Mouse (Mus musculus) kidney, postnatal 25 days (tissue): ENCODE data around the gene Fcnb.

ENCODE experiments used
- DNase-seq, 2 experiments: peaks; one replicate each; pipeline ENCODE4 v3.0.0; 2021; ENCODE audit warnings: mixed read lengths in 2 of 2

The Fcnb gene

DNA sequence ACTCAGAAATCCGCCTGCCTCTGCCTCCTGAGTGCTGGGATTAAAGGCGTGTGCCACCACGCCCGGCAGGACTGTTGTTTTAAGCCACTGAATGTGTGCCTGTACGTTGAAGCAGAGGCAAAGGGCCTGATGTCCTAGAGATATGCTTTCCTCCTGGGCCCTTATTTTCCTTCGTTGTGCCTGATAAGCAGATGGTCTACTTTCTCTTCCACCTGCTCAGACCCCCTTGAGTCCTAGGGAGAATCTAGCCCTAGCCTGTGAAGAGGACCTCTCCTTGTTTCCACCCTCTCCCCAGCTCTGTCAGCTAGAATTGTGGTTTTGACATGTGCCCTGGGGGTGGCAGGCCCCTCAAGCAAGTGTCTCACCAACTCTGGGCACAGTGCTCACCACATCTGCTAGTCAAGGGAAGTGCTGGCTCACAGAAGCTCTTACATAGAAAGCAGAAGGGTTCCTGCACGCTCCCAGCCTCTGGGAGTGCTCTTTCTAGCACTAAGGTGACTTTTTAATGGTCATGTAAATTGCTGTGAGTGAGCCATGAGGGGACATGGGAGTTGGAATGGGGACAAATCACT is 9.0 kb downstream of the Fcnb start:
- no peak for DNase-seq

DNA sequence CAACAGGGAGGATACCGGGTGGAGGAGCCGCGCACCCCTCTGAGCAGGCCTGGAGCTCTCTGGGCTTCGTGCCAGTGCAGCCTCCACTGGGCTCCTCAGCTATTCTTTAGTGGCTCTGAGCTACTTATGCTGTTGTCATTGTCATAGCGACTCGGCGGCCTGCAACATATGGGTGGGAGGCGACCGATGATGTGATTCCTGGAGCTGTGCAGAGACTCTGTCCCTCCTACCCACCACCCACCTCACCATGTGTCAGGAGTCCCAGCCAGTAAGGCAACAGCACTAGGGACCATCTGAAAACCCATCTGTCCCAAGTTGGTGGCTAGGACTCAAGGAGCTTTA is 16.2 kb downstream of the Fcnb start:
- no peak for DNase-seq

DNA sequence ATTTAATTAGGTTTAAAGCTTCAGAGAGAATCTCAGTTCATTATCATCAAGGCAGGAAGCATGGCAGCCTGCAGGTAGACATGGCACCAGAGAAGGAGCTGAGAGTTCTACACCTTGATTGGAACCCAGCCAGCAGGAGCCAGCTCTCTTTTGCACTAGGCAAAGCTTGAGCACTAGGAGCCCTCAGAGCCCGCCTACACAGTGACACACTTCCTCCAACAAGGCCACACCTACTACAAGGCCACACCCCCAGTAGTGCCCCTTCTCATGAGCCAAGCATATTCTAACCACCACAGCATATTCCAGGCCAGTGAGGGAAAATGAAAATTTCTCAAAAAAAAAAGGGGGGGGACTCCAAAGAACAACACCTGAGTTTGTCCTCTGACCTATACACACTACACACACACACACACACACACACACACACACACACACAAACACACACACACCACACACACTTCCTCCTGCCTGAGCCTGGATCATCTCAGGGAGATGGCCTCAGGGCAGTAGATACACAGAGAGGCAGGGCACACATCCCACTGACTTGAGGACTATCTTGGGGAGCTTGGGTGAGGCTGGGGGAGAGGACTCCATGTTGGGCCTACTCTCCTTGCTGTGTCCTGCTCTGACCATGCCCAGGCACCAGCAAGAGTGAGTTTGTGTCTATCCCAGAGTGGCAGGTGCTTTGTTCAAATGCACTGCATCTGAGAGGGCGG is 16.7 kb downstream of the Fcnb start:
- DNase-seq = no peak

DNA sequence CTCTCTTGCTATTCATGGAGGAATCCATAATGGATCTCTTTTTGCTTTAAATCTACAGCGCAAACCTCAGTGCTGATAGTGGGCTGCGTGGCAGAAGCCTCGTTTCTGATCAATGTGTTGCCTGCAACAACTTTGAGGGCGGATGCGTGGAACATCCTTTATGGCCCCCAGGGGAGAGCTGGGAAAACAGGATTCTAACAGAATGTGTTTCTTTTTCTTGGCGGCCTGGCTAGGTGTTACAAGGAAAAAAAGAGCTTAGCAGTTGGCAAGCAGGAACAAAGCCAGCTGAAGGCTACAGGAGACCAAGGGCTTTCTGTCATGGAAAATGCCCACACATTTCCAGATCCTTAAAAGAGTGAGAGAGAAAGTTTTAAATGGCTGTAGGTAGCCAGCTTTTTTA is 17.5 kb downstream of the Fcnb start:
- no peak for DNase-seq

DNA sequence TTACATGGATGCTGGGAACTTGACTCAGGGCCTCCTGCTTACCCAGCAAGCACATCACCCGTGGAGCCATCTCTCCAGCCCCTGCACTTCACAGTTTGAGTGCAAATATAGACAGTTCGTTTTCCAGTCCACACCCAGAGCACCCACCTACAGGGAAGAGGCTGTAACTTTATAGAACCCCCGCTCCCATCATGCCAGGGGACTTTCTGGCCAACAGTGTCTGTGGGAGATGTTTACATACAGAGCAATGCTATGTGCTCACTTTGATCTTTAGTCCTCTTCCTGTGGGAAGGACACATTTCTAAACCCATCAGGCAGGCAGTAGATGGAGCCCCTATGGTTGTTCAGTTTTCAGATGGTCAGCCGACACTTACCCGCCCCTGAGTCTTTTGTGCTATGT is 18.0 kb downstream of the Fcnb start:
- DNase-seq = no peak

DNA sequence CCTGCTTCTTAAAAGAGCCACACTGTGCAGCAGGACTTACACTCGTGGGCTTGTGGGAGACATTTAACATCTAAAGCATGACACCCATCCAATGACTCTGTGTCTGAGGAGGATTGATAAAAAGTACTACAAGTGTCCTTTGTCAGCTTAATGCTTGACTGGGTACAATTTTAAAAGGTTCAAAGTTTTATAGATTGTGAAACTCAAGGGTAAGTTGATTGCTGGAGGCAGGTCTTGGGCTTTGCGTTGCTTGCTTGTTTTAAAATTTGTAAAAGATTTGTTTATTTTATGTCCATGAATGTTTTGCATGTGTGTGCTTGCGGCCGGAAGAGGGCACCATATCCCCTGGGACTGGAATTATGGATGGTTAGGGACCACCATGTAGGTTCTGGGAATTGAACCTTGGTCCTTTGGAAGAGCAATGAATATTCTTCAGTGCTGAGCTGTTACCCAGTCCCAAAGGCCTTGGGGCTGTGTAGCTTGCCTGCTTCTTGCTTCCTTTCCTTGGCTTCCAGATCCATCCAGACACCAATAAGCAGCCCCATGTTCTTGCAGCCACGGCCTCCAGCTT is 19.5 kb downstream of the Fcnb start:
- DNase-seq = no peak

DNA sequence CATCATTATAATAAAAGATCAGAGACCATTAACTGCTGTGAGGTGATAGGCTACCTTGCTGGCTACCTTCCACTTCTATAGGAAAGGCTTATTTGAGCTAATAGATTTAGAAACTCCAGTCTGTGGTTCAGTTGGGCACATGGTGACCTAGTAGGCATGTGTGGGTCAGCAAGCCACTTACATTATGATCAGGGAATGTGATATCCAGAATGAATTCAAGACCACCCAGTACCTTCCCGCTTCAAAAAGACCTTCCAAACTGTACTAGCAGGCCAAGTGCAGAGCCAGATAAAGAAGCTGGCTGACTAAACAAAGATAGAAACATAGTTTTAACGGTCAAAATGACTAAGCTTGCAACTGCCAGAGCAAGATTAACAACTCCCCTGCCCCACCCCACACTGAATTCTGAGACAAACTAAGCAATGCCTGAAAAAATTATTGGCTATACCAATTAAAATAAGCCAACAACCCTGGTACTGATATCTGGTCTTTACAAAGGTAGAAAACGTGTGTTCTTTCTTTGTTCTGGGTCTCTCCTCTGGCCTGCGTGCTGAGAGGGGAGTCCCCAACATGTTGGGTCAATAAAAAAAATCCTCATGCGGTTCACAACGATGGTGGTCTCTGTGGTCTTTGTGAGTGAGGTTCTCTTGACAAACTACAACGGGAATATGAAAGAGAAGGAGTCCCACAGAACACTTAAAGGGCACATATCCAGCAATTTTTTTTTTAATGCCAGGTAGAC is 20.2 kb downstream of the Fcnb start:
- DNase-seq = no peak

DNA sequence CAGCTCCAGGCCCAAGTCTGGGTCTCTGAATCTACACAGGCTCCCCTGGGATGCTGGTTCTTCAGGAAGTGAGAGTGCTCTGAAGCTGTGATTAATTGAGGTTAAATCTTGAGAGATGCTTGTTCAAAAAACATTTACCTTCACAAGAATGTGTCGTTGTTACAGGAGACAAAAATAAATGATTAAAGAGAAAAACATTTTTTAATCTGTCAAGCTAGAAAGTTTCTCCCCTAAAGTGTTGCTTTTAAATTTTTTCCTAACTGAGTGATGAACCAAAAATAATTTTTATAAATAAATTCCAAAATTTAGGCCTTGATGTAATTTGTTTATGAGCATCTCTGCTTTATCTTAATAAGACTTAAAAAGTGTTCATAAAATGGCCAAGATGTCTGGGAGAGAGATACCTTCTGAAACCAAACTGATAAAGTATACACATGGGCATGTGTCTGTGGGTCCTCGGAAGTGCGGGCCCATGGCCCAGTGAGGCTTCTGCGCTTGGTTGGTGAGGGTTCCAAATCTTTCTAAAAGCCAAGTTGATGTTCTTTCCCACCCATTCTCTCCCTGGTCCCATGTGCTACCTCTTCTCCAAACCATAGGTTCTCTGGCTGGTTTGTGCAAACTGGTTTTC is 20.9 kb downstream of the Fcnb start:
- no peak for DNase-seq

DNA sequence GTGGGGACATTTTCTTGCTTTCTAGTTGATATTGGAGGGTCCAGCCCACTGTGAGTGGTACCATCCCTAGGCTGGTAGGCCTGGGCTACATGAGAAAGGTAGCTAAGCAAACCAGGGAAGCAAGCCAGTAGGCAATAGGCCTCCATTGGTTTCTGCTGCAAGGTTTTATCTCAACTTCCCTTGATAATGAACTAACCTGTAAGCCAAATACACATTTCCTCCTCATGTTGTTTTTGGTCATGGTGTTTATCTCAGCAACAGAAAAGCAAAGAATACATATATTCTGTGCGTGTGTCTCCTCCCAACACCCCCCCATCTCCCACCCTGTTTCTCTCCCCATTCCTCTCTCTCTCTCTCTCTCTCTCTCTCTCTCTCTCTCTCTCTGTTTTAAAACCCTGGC is 24.8 kb downstream of the Fcnb start:
- no peak for DNase-seq

DNA sequence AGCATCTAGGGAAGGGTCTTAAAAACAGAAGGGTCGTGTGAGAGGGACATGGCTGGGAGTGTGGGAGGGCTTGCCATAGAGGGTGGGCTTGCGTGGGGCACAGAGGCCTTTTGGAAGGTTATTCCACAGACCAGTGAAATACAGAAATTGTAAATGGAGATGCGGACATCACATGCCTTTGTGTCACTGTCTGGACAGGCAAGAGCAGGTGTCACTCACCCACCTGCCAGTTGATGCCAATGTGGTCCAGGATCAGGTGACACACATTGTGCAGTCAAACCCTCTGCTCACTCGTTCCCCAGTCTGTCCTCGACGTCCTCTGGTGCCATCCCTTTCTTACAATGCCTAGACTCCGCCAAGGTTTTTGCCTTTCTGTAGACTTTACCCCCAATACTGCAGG is 37.6 kb downstream of the Fcnb start:
- DNase-seq = no peak

DNA sequence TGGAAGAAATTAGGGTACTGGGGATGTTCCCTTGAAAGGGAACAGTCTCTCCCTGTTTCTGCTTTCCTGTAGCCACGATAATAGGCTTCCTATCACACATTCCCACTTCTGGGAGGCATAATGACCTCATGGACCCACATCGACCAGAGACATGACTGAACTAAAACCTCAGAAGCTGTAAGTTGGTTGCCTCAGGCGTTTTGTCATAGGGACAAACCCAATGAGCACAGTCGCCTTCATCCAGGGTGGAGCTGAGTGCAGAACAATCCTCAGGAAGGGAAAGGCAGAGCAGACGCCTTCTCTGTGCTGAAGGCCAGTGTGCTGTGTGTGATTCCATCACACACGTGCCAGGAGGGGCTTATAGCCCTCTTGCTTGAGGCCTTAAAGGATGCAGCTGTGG is 38.4 kb downstream of the Fcnb start:
- no peak for DNase-seq

DNA sequence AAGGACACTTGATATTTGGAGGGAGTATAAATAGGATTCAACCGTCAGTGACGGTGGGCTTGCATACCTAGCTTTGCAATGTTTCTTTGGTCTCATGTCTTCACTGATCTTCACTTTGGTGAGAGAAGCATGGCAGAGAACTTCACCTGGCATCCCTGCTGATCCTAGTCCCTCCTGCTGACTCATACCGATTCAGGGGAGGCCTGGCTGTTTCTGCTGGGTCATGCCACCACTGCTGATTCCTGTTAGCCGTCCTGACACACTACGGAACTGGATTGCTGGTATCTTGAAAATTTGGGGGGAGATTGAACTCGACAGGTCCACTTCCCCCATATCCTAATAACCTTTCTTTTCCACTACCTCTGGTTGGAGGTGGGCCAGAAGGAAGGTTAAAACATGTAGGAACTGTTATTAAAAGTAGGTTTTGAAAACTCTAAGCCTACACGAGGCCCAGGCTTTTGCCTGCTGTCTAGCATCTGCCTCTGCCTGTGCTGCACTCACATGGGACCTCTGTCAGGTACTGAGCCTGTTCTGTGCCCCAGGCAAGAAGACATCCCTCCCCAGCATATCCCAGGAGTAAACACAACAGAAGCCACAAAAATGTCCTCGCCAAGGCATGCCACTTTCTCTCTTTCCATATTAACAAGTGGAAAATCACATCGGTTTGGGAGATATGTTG is 39.6 kb downstream of the Fcnb start:
- DNase-seq = no peak

DNA sequence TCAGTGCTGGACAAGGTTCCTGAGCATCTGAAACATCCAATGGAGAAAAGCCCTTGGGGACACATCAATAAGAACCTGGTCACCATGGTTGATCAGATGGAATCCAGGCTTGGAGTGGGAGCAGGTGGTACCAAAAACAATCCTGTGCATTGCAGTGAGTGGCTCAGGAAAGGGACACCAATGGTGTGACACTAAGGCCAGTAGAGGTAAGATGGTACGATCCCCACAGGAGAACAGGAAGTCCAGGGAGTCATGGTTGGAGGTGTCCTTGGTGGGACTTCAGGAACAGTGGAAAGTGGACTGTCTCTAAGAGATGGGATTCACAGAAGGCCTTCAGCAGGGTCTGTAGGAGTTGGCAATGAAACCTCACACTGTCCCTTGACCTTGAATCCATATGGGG is 44.2 kb downstream of the Fcnb start:
- no peak for DNase-seq

DNA sequence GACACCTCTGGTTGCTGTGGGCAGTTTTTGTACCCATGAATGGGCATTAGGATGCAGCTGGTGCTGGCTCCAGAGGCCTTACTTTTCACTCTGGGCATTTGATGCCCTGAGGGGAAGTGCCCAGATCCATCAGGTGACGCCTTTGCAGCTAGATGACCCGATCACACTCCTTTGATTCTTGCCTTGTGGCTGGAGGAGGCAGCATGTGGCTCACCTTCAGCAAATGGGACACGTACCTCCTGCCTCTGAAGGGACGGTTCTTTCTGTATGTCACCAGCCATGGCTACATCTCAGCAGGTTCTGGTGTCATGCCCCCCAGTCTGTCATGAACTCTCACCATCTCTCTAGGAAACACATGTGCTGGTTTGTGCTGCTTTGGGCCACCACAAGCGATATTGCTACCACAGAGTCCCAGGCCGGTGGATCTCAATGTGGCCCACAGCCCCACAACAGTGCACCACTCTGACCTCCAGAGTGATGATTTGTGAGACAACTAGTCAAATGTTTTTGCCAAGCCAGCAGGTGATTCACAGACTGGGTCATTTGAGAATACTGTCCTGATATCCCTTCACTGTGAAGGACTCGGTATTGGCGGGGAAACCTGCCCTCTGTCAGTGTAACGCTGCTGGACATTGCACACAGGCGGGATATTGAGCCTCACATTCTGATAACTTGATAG is 44.9 kb downstream of the Fcnb start:
- no peak for DNase-seq

DNA sequence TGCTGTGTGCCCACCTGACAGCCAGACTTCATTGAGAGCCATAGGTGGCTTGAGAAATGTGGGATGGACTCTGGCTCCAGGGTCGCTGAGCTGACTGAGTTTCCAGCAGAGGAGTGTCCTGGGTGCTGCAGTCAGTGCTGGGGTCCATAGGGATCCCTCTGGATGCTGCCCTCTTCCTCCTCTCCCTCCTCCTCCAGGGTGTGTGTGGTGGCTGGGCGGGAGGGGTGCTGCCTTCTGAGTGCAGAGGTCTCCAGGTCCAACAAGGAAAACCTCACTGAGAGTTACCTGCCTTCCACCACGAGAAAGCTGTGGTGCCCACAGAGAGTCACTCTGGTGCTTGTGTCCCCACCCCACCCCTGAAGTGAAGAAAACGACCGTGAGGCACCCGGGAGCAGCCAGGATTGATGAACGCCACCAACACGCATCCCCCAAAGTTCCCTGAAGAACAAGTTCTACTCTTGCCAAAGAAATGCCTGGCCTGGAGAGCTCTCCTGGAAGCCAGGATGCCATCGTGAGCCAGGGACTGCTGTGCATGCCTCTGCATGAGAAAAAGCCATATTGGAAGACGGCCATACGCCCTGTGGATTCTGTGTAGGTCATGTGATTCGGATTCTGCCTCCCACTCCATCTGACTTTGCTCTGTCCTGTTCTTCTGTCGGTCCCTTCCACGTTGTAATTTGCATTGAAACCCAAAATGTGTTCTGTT is 46.1 kb downstream of the Fcnb start:
- peak; percentile 44 to 61 for DNase-seq

DNA sequence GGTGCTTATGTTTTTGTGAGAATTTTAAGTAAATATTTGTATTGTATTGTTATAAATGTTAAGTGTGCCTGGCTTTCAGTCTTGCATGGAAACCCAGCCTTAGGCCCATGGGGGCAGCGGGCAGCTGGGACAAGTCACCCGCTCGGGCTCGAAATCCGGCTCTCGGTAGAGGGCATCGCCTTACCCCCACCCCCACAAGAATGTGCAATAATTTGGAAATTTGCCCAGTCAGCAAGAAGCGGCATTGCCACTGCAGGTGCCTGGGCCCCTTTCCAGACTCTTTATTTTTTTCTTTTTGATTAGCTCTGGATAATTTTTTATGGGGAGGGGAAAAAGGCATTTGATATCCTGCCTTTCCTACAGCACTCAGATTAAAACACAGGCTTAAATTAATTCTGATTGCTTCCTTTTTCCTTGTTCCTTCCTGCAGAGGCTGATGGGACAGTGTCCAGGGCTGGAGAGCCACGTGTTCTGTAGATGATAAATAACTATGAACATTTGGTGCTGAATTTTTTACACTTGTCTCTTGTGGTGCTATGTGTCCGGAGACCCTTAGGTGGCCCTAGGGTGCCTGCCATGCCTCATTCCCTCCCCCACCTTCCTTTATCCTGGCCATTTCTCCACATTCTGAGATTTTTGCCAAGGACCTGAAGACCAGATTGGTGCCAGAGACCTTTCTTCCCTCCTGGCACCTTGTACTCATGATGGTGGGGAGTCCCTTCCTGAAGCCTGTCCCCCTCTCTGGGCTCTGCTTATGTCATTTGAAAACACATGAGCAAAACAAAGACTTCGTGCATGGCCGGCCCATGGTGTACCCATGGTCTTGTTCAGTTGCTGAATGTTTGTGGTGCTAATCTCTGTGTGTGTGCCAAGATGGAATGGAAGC is 46.9 kb downstream of the Fcnb start:
- peak; percentile 28 to 66 for DNase-seq

DNA sequence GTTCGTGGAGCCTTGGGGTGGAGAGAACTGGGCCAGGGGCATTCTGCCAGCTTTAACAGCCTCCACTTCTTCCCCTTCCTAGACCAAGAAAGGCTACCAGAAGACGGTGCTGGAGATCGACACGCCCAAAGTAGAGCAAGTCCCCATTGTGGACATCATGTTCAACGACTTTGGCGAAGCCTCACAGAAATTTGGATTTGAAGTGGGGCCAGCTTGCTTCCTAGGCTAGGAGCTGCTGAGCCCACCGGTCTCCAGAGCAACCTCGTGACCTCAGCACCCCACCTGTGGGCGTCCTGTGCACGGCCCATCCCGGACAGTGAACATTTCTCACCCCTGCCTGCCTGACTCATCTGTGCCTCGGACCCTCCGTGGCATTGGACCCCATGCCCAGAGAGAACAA is 47.9 kb downstream of the Fcnb start:
- DNase-seq = peak in 1 of 2 experiments; percentile 22

DNA sequence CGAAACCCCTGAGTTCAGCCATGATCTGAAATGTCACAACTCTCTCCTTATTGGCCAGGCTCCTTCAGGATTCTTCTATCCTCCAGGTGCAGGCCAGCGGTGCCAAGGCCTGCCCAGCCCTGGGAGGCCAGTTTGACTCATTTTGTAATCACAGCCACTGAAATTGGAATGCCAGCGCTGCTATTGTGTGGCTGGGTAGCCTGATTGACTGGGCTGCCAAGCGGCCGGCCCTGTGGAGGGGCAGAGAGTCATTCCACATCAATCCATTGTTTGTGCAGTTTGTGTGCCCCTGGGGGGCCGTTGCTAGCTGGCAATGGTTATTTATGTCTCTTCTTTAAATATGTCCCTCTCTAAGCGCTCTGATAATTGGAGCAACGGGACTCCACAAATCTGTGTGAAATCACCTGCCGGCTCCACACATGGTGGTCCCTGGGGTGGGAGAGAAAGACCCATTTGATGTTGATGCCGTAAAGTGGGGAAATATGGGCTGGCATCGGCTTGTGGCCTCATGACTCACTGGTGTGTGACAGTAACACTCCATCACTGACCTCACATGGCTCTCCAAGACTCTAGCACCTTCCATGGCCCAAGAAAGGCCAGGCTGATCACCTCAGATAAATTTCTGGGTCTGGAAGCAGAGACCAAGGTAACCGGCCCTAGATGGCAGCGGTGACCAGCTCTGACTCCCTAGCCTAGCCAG is 50.5 kb downstream of the Fcnb start:
- peak in 1 of 2 experiments; percentile 21 for DNase-seq

DNA sequence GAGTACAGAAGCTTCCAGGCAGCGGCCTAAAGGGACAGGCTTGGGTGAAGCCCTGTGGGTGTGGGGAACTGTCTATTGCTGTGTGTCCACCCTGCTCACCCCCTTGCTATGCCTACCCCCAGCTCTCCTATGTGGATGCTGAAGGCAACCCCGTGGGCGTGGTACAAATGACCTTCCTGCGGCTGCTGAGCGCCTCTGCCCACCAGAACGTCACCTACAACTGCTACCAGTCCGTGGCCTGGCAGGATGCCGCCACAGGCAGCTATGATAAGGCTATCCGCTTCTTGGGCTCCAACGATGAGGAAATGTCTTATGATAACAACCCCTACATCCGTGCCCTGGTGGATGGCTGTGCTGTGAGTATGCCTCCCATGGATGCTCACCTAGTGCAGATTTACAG is 52.2 kb downstream of the Fcnb start:
- DNase-seq = peak in 1 of 2 experiments; percentile 22

DNA sequence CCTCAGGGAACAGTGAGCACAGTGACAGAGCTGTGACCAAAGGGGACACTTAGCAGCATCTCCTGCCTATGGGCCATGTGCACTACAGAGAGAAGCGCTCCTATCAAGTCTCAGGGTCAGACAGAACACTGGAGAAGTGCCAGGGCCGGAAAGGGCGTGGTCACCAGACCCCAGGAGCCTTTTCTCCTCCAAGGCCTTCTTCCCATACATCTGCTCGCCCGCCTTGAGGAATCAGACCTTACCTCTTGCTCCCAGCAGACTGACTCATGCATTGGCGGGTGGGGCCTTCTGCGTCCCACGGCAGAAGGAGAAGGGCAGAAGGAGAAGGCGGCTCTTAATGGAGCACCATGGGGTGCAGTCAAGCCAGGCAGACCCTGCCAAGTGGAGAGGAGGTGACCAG is 52.8 kb downstream of the Fcnb start:
- DNase-seq = peak in 1 of 2 experiments; percentile 22
